Mouse (Mus musculus) lung, adult 2 months (tissue): ENCODE data around the gene Enkur. TPM values are rescaled to one million over a fixed set of nuclear protein-coding genes. Genes with fewer than 3 reads are reported as not detected.
A peak's percentile ranks its signal among the peaks of the same experiment; 100 is the strongest.

ENCODE experiments used
- DNase-seq: peaks from one replicate; pipeline ENCODE4 v3.0.0; 2022
- H3K4me1 ChIP-seq: fragments of 200-500 bp; 2 replicates; pipeline ENCODE4 v1.6.1; 2011; ENCODE audit warnings: low read length; ENCODE audit not compliant: control insufficient read depth, insufficient read depth
- H3K4me3 ChIP-seq: fragments of 200-500 bp; replicated peaks from 2 replicates; pipeline ENCODE3; 2011; ENCODE audit warnings: low read depth, mild to moderate bottlenecking, control low read depth, low read length; ENCODE audit errors: extremely low read depth
- CTCF ChIP-seq: fragments of 200-500 bp; IDR thresholded peaks from 2 replicates; pipeline ENCODE4 v1.5.1; 2011; ENCODE audit warnings: mild to moderate bottlenecking, low read length, control low read depth; ENCODE audit not compliant: insufficient read depth
- POLR2A ChIP-seq: fragments of 200-500 bp; IDR thresholded peaks from 2 replicates; pipeline ENCODE4 v1.6.1; 2011; ENCODE audit warnings: low read depth, mild to moderate bottlenecking, control low read depth, low read length, borderline replicate concordance; ENCODE audit errors: extremely low read depth
- WGBS: fragments of 180-500 bp; shearing (Covaris S2); methylation state at CpG from one replicate; pipeline ENCODE4 v1.1.7; 2018; 5-methylcytosine and 5-hydroxymethylcytosine counted together
- polyA plus RNA-seq: library from polyadenylated mRNA; depleted of rRNA; stranded (reverse); fragments of >200 nt; gene quantifications from 2 replicates; pipeline ENCODE4 v1.2.3, GENCODE M21; 2012; rRNA removed

Gene Enkur
- polyA plus RNA-seq, 1 experiment: 1.5 TPM

DNA sequence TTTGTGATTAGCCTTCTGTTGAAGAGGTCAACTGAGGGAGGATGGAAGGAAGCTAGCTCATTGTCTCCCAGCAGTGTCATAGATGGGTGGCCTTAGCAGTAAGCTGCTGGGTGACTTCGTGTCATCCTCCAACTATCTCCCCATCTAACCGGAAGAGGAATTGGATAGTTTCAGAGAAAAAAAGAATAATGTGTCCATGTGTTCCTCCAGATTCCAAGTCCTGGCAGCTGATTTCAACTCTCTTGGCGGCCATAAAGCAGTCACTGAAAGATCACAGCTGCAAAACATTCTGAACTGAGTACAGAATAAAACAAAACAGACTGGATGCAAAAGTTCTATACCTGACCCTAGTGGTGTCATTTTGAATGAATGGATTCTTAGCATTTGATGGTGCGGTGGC lies 58.0 kb downstream of the Enkur start:
- WGBS: 71% methylated on average over 4 of the region's 4 CpGs

DNA sequence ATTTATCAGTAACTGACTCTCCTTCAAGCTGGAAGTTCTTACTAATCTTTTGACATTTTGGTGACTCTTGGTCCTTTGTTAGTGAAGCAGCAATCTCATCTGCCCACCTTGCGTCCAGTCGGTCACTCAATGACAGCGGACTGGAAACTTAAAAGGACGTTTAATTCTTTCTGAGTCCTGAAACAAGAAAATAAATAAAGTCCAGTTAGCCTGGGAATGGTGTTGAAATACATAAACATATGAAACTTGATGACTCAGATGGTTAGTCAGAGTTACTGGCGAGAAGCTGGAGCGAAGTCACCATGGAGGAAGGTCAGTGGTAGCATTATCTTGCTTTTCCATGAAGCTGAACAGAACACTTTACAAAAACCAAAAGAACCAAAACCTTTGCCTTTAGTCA lies 58.7 kb downstream of the Enkur start:
- Histone ChIP-seq H3K4me3 (no peak overlapping the region), H3K4me1 (peaks cover 4% of the 10 kb centered on the region; the same call in 1 of the 2 replicates)
- TF ChIP-seq POLR2A (no peak), CTCF (no peak)
- WGBS: 54% methylated on average over 6 of the region's 6 CpGs
- no peak for DNase-seq

More for the DNA sequence above, 58.0 kb downstream of the Enkur start:
- DNase-seq: no peak
- Histone ChIP-seq H3K4me1 (peaks cover 4% of the 10 kb centered on the region; the same call in 1 of the 2 replicates), H3K4me3 (no peak overlapping the region)
- TF ChIP-seq POLR2A (no peak), CTCF (no peak)

GRCm38 (mm10) chr2:21142616-21143015 lies 62.5 kb downstream of the Enkur start:
- WGBS: 19% methylated on average over 2 of the region's 2 CpGs
- Histone ChIP-seq H3K4me3 (peak overlapping the region; percentile 53), H3K4me1 (peaks cover 4% of the 10 kb centered on the region; the same call in 1 of the 2 replicates)
- DNase-seq: no peak
- TF ChIP-seq POLR2A (no peak), CTCF (no peak)

- Histone ChIP-seq H3K4me1 (peaks cover 4% of the 10 kb centered on the region; the same call in 1 of the 2 replicates), H3K4me3 (peak overlapping the region; percentile 53)
- 3% methylated on average over 15 of the region's 15 CpGs for WGBS
- TF ChIP-seq POLR2A: no peak
- no peak for TF ChIP-seq CTCF
- DNase-seq: peak; percentile 50
Measured at GRCm38 (mm10) chr2:21142204-21142580, 63.0 kb downstream of the Enkur start.

- WGBS: under 1% methylated on average over 46 of the region's 46 CpGs
- TF ChIP-seq CTCF (no peak), POLR2A (0 out of 2 replicates have a peak, but pooled peaks have one; percentile 10)
Measured at GRCm38 (mm10) chr2:21141520-21142203, 63.5 kb downstream of the Enkur start.

DNA sequence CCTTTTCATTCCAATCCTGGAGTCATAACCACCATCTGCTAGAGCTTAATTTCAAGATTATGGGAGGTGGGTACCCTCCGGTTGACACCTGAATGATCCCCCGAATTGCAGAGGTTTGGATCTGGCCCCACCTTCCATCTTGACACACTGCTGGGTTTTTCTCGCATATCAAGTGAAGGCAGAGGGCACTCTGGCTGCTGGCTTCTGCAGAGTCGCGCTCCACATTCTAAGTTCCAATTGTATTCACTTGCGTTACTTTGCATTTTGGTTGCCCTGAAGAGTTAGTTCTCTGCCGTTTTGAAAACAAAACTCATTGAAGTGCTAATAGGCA lies 64.0 kb downstream of the Enkur start:
- no peak for DNase-seq
- no peak for TF ChIP-seq POLR2A
- TF ChIP-seq CTCF: no peak
- Histone ChIP-seq H3K4me3 (peak overlapping the region; percentile 62), H3K4me1 (peaks cover 4% of the 10 kb centered on the region; the same call in 1 of the 2 replicates)
- WGBS: 15% methylated on average over 7 of the region's 7 CpGs

More at GRCm38 (mm10) chr2:21141520-21142203, 63.5 kb downstream of the Enkur start:
- peak; percentile 31 for DNase-seq
- Histone ChIP-seq H3K4me1 (peaks cover 4% of the 10 kb centered on the region; the same call in 1 of the 2 replicates), H3K4me3 (peak overlapping the region; percentile 62)

Other genes with a start within 250 kb of the Enkur start
- 19.4 and 33.4 TPM in 2 replicates for gene Arhgap21, start 236.5 kb downstream of the Enkur start, polyA plus RNA-seq
- 2.9 and 4.4 TPM in 2 replicates for gene Thnsl1, start 359 bp upstream of the Enkur start, polyA plus RNA-seq
- not detected in 2 replicates for gene Gpr158, start 162.2 kb upstream of the Enkur start, polyA plus RNA-seq